Mouse (Mus musculus) lung, postnatal 0 days (tissue): Measurements from ENCODE around the gene Srxn1.

Source experiments
- CTCF ChIP-seq: IDR thresholded peaks from 2 replicates; pipeline ENCODE4 v1.5.1; 2016; ENCODE audit warnings: antibody characterized with exemption, mild to moderate bottlenecking
- EP300 ChIP-seq: IDR thresholded peaks from 2 replicates; pipeline ENCODE4 v1.6.1; 2016; ENCODE audit warnings: antibody characterized with exemption, mild to moderate bottlenecking, control low read depth

GRCm38 (mm10) chr2:152140941-152141340, 35.6 kb downstream of the Srxn1 start:
- TF ChIP-seq CTCF (no peak), EP300 (no peak)
